Mouse (Mus musculus) liver, embryonic 14.5 days (tissue): Measurements from ENCODE around the gene Lrtm1.

Source experiments
- CTCF ChIP-seq: IDR thresholded peaks from 2 replicates; pipeline ENCODE4 v1.5.1; 2016; ENCODE audit warnings: antibody characterized with exemption, low read depth, control low read depth
- EP300 ChIP-seq: IDR thresholded peaks from 2 replicates; pipeline ENCODE4 v1.6.1; 2016; ENCODE audit warnings: antibody characterized with exemption, low read depth

DNA sequence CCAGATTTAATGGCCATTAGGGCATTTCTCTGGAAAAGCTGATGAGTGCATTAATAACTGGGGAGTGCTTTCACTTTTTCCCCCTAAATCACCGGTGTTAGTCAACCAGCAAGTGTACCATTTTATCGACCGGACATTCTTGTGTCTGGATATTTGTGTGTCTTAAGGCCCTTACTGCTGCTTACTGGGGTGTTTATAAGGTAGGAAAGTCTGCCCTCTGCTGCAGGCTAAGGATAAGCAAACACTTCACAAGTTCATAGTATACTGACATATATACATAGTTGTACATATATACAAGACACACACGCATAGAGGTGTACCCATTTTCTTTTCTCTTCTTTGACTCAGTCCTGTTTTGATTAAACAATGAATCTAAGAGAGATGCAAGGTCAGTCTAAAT lies 55.7 kb downstream of the Lrtm1 start:
- no peak for TF ChIP-seq CTCF
- no peak for TF ChIP-seq EP300
